Mouse (Mus musculus): ENCODE measurements at regions not wholly inside any gene's neighbourhood (a gene's known extent, or its start where the extent isn't known, plus 50 kb on each side); places are given as distances from the start of the nearest gene placed in this dataset.

- TF ChIP-seq CTCF (conservative IDR thresholded peaks at IDR 0.05 in 1 of 2, IDR thresholded peaks at IDR 0.05 in 1 of 2; ENCODE audit: low read depth in 2 of 2, low read length in 2 of 2) = no peak
- TF ChIP-seq POLR2A (IDR thresholded peaks at IDR 0.05; ENCODE audit: low read depth, low read length) = no peak
- TF ChIP-seq MAFK (IDR thresholded peaks at IDR 0.05; ENCODE audit: insufficient replicate concordance, low read length) = no peak
- no peak for TF ChIP-seq TBP (conservative IDR thresholded peaks at IDR 0.05; ENCODE audit: low read depth, low read length)
- no peak for TF ChIP-seq ZMIZ1 (IDR thresholded peaks at IDR 0.05; ENCODE audit: low read depth, low read length)
- TF ChIP-seq E2F4 (IDR thresholded peaks at IDR 0.05; ENCODE audit: insufficient replicate concordance, low read depth, low read length) = no peak
Observed at GRCm38 (mm10) chr9:35360139-35361100, 60.5 kb upstream of the Cdon start.
